Mouse (Mus musculus) hindbrain, embryonic 12.5 days (tissue): ENCODE results near the gene Slc50a1. TPM values are rescaled to one million over a fixed set of nuclear protein-coding genes. Genes with fewer than 3 reads are reported as not detected.

Experiments
- ATAC-seq: fragments of 200-750 bp; cut with Nextera tagmentation; 2 replicates; pipeline ENCODE4 v1.8.0; 2017; ENCODE audit warnings: moderate TSS enrichment; ENCODE audit not compliant: low FRiP score
- H3K27ac ChIP-seq: fragments of 300-500 bp; sonication (generic); 2 replicates; pipeline ENCODE4 v1.5.1; 2016; ENCODE audit warnings: mild to moderate bottlenecking
- H3K27me3 ChIP-seq: fragments of 300-500 bp; sonication (generic); 2 replicates; pipeline ENCODE4 v1.6.1; 2016; ENCODE audit warnings: mild to moderate bottlenecking
- H3K36me3 ChIP-seq: fragments of 300-500 bp; sonication (generic); 2 replicates; pipeline ENCODE4 v1.6.1; 2016; ENCODE audit warnings: mild to moderate bottlenecking
- H3K4me1 ChIP-seq: fragments of 300-500 bp; sonication (generic); 2 replicates; pipeline ENCODE4 v1.6.1; 2016
- H3K4me2 ChIP-seq: fragments of 300-500 bp; sonication (generic); replicated peaks from 2 replicates; pipeline ENCODE4 v1.6.1; 2016; ENCODE audit warnings: mild to moderate bottlenecking
- H3K4me3 ChIP-seq: fragments of 300-500 bp; sonication (generic); 2 replicates; pipeline ENCODE4 v1.5.1; 2016; ENCODE audit warnings: mild to moderate bottlenecking
- H3K9ac ChIP-seq: fragments of 300-500 bp; sonication (generic); 2 replicates; pipeline ENCODE4 v1.6.1; 2016; ENCODE audit warnings: mild to moderate bottlenecking, moderate library complexity
- H3K9me3 ChIP-seq: fragments of 300-500 bp; sonication (generic); replicated peaks from 2 replicates; pipeline ENCODE4 v1.6.1; 2016; ENCODE audit warnings: mild to moderate bottlenecking
- WGBS: fragments of 180-500 bp; shearing (Covaris S2); methylation state at CpG from one replicate; pipeline ENCODE4 v1.1.7; 2016; 5-methylcytosine and 5-hydroxymethylcytosine counted together
- polyA plus RNA-seq: library from polyadenylated mRNA; unstranded; fragments of >200 nt; fragmentation: Nextera tagmentation; extraction: Ambion mirVana; gene quantifications from 2 replicates; pipeline ENCODE4 v1.2.1, GENCODE M21; 2016

Slc50a1 gene
- polyA plus RNA-seq, 1 experiment from 2014 or later, result 44.9 TPM

DNA sequence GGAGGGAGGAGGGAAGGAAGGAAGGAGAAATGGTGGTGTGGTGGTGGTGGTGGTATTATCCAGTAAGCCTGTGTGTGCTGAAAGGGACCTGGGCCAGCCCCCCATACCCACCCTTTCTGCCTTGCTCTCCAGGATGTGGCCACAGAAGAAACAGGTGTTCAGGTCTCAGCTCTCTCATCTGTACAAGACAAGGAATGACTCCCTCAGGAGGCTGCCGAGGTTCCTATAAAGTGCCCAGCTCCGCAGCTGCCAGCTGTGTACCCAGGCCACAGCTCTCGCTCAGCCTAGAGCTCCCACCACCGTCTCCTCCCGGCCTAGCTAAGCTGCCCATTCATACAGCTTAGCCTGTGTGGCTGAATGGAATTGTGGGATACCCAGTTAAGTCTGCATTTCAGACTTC is 21.9 kb upstream of the Slc50a1 start:
- Histone ChIP-seq H3K27ac (no peak overlapping the region), H3K9me3 (no peaks in the 10 kb centered on the region), H3K4me1 (peaks cover 2% of the 10 kb centered on the region; the same call in 1 of the 2 replicates), H3K36me3 (no peaks in the 10 kb centered on the region), H3K9ac (no peak overlapping the region), H3K27me3 (no peaks in the 10 kb centered on the region), H3K4me3 (no peak overlapping the region), H3K4me2 (no peak overlapping the region)
- no peak for ATAC-seq
- 83% methylated on average over 5 of the region's 5 CpGs for WGBS

DNA sequence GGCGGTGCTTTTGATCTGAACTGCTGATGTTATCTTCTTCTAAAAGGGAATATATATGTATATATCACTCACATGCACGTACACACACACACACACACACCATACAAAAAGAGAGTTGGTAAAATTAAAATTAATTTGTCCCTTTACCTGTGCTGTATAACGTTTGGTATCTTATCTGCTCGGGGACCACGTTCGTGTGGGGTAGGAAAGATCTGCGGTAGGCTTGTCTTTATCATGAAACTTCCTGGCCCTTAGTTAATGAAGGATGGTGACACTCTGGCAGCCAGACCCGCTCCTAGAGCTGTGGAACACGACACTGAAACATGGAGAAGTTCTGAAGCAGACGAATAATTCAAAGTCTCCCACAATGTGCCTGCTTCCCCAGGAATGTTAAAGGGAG is 21.5 kb upstream of the Slc50a1 start:
- Histone ChIP-seq H3K4me1 (peaks cover 2% of the 10 kb centered on the region; the same call in 1 of the 2 replicates), H3K4me2 (no peak overlapping the region), H3K9me3 (no peaks in the 10 kb centered on the region), H3K4me3 (no peak overlapping the region), H3K9ac (no peak overlapping the region), H3K27me3 (no peaks in the 10 kb centered on the region), H3K27ac (no peak overlapping the region), H3K36me3 (no peaks in the 10 kb centered on the region)
- ATAC-seq, result no peak
- 80% methylated on average over 10 of the region's 10 CpGs for WGBS

DNA sequence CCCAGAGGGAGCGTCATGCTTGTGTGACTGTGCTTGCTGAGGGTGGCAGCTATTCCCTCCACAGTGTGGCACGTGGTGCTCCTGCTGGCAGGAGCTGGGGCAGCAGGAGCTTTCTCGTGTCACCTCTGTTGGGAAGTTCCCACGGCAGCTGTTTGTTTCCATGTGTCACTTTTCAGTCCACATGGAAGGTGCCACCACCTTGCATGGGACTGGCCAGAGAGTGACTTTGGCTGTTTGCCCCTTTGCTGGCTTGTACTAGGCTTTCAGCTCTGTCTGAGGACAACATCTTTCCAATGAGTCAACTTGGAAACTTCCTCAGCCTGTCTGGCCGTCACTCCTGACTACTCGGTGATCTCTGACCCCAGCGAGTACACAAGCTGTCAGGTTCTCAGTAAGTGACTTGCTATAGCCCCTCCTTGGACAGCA is 18.1 kb upstream of the Slc50a1 start:
- H3K36me3 ChIP-seq, result no peaks in the 10 kb centered on the region
- no peak for ATAC-seq

DNA sequence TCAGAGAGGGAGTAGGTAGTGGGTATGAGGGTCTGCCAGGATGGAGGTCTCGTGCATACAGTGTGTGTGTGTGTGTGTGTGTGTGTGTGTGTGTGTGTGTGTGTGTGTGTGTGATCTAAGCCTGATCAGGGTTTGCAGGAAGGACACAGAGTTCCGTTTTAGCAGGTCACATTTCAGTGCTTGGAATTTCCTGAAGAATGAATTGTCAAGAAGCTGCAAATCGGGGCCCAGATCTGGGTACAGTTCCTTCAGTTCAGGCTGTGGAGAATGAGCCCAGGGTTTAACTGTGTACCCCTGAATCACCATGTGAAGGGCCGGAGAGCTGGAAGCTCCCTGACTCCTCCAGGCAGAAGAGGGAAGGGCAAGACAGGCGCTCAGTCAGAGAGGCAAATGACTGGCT is 16.9 kb upstream of the Slc50a1 start:
- no peak overlapping the region for H3K4me2 ChIP-seq
- no peak overlapping the region for H3K27ac ChIP-seq
- no peaks in the 10 kb centered on the region for H3K9me3 ChIP-seq
- no peak overlapping the region for H3K9ac ChIP-seq
- no peak overlapping the region for H3K4me3 ChIP-seq
- 60% methylated on average over 5 of the region's 5 CpGs for WGBS
- H3K36me3 ChIP-seq, result no peaks in the 10 kb centered on the region
- H3K27me3 ChIP-seq, result peaks cover 3% of the 10 kb centered on the region; the same call in 1 of the 2 replicates
- H3K4me1 ChIP-seq, result peaks cover 4% of the 10 kb centered on the region
- ATAC-seq, result no peak

More for the DNA sequence above, 18.1 kb upstream of the Slc50a1 start:
- Histone ChIP-seq H3K27ac (no peak overlapping the region), H3K4me3 (no peak overlapping the region), H3K4me1 (peaks cover 4% of the 10 kb centered on the region), H3K9me3 (no peaks in the 10 kb centered on the region), H3K4me2 (no peak overlapping the region), H3K9ac (no peak overlapping the region), H3K27me3 (0 out of 2 replicates have a peak, but pooled peaks cover 3% of the 10 kb centered on the region)
- WGBS, result 52% methylated on average over 7 of the region's 7 CpGs

DNA sequence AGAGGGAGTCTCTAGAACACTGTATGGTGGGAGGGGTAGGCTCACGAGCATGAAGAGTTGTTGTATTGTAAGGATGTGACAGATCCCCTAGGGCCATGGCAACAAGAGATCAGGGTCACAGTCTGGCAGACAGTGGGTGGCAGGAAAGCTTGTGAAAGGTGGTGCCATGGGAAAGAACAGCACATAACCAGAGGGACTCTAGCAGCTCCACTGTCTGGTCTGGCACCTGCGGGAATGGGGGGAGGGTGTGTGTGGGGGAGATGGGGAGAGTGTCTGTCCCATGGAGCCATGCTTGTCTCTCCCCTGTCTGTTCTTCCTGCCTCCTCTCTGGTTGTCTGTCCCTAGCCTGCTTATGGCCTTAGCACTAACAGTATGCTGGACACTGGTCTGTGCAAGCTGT is 15.2 kb upstream of the Slc50a1 start:
- Histone ChIP-seq H3K4me1 (peaks cover 14% of the 10 kb centered on the region), H3K27me3 (peaks cover 20% of the 10 kb centered on the region), H3K4me3 (no peak overlapping the region), H3K9ac (no peak overlapping the region), H3K27ac (no peak overlapping the region), H3K4me2 (no peak overlapping the region), H3K36me3 (no peaks in the 10 kb centered on the region), H3K9me3 (no peaks in the 10 kb centered on the region)
- ATAC-seq, result no peak
- WGBS, result 27% methylated on average over 2 of the region's 2 CpGs

DNA sequence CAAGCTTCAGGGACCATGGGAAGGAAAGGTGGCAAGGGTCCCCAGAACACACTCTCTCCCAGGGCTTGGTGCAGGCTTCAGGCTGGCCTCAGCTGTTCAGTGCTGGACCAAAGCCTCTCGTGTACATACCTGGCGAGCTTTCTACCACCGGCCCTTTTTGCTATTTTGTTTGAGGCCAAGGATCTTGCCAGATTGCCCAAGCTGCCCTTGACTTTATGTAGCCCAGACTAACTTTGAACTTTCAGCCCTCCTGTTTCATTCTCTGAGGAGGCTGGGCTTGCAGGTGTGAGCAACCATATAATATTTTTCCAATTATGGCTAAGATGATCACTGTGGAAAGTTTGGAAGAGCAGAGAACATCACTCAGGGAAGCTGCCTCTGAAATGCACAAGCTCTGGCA is 13.9 kb upstream of the Slc50a1 start:
- no peak overlapping the region for H3K27ac ChIP-seq
- peaks cover 28% of the 10 kb centered on the region for H3K27me3 ChIP-seq
- no peaks in the 10 kb centered on the region for H3K36me3 ChIP-seq
- ATAC-seq, result no peak
- no peaks in the 10 kb centered on the region for H3K9me3 ChIP-seq
- WGBS, result 90% methylated on average over 3 of the region's 3 CpGs
- peaks cover 27% of the 10 kb centered on the region for H3K4me1 ChIP-seq
- no peak overlapping the region for H3K9ac ChIP-seq
- no peak overlapping the region for H3K4me3 ChIP-seq
- no peak overlapping the region for H3K4me2 ChIP-seq

DNA sequence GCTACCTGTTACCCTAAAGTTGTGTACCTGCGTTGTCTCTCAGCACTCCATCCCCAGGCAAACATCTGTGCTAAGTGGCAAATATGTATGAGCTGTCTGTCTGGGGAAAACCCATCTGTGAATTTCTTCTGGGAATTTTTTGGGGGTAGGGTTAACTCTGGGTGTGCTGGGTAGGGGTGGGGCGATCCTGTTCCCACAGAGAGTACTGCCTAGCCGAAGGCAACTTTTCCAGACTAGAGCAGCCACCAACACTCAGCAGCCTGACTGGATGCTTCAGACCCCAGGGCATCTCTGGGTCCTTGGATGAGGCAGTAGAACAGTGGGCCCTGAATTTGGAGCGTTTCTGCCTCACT is 11.9 kb upstream of the Slc50a1 start:
- H3K4me3 ChIP-seq, result no peak overlapping the region
- no peaks in the 10 kb centered on the region for H3K9me3 ChIP-seq
- ATAC-seq, result no peak
- no peak overlapping the region for H3K9ac ChIP-seq
- 26% methylated on average over 4 of the region's 4 CpGs for WGBS
- peaks cover 37% of the 10 kb centered on the region for H3K4me1 ChIP-seq
- no peak overlapping the region for H3K27ac ChIP-seq
- H3K4me2 ChIP-seq, result no peak overlapping the region
- H3K27me3 ChIP-seq, result peaks cover 48% of the 10 kb centered on the region
- no peaks in the 10 kb centered on the region for H3K36me3 ChIP-seq

DNA sequence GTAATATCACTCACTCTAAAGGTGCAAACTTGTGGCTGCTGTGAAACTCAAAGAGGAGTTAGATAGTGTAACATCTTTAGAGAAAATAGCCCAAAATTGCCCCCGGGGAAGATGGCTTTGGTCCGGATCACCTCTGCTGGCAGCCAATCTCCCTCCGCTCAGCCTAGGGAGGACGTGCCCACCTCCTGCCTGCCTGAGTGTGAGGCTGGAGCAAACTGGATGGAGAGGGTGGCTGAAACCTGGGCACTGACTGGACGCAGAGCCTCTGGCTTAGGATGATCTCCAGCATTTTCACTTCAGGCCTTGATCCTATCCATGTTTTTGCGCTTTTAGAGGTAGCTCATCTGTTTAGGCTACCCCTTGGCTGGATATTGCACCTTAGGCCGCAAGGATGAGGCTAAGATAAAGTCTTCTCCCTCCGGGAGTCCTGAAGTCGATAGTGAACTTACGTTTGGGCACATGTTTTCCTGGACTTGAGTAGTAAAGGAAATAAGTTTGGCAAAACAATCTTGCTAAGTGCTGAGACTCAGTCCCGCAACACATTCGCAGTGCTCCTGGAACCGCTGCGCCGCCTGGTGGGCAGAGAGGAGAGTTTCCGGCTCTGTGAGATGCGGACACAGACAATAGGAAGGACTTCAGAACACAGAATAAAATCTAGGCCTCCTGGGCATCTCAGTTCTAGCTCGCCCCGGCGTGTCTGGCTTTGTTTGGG is 11.4 kb upstream of the Slc50a1 start:
- H3K4me2 ChIP-seq, result peak overlapping the region; percentile 89
- no peaks in the 10 kb centered on the region for H3K9me3 ChIP-seq
- peaks cover 52% of the 10 kb centered on the region for H3K27me3 ChIP-seq
- no peak for ATAC-seq
- no peak overlapping the region for H3K27ac ChIP-seq
- peak overlapping the region; percentile 43 for H3K4me3 ChIP-seq
- H3K36me3 ChIP-seq, result no peaks in the 10 kb centered on the region
- no peak overlapping the region; the same call in 1 of the 2 replicates for H3K9ac ChIP-seq
- 13% methylated on average over 20 of the region's 20 CpGs for WGBS
- peaks cover 40% of the 10 kb centered on the region for H3K4me1 ChIP-seq

DNA sequence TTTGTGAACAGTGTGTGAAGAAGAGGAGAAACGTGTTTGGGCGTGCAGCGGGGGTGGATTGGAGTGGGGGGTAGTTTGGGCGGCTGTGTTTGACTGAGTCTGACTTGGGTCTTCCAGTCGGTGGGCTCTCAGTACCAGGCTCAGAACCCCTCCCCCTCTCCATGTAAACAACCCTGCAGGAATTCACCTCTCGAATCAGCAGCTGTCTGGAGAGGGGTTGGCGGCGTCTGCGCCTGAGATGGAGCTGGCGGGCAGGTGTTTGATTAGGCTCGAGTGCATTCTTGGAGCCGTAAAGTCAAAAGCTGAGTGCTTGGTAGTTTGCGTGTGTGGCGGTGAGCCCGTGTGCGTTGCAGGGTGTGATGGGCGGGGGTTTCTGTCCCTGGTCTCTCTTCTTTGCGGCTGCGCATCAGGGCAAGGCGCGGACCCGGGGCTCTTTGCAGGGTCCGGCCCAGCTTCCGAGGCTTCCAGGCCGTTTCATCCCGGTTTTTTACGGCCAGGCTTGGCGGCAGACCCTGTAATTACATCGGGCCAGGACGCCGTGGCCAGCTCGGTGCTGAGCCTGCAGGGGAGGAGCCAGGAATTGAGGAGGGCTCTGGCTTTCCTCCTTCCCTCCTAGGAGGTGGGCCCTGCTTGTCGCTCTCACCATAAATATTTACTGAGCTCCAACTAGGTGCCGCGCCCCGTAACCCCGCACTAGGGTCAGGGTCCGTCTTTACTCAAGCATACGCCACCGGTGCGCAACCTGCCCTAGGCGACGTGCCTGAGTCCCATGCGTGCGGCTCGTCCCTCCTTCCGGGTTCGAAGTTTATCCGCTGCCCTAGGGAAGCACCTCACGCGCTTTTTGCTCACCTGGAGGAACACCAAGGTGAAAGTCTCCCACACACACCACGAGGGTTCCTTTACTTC is 10.5 kb upstream of the Slc50a1 start, which contains the start of gene Efna1:
Efna1 (minus strand) TSS at position 537 of the 906 bp plus-strand sequence.
- peak within 1 kb of the TSS; percentile 61 for H3K9ac ChIP-seq
- peak within 1 kb of the TSS; percentile 89 for H3K4me2 ChIP-seq
- H3K27me3 ChIP-seq, result peaks cover 52% of the 10 kb centered on the region
- no peaks in the 10 kb centered on the region for H3K36me3 ChIP-seq
- WGBS, result under 1% methylated on average over 52 of the region's 52 CpGs
- ATAC-seq, result peak; percentile 24; the same call in 1 of the 2 replicates
- no peak within 1 kb of the TSS for H3K27ac ChIP-seq
- H3K4me3 ChIP-seq, result peak within 1 kb of the TSS; percentile 43
- no peaks in the 10 kb centered on the region for H3K9me3 ChIP-seq
- peaks cover 39% of the 10 kb centered on the region for H3K4me1 ChIP-seq

DNA sequence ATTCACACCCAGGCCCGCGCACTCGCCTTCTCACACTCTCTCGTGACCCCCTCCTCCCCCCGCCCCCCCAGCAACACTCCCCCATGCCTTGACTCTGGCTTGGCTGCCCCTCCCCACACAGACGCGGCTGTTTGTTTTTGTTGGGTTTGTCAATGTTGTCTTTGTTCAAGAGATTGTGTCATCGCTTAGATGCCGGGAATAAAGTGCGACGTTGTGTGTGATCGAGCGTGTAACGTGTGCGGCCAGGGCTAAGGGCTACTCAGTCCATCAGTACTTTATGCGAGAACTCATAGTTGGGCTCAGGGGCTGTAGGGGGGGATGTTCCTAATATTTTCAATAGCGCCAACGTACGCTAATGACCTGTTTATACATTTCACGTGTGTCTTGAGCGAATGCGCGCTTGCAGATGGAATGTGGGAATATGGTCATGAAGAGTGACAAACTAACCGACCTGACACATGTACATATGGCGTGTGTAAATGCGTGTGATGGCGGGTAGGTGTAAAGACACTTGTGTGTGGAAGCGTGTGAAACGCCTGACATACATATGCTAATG is 9.8 kb upstream of the Slc50a1 start:
- Histone ChIP-seq H3K4me1 (peaks cover 39% of the 10 kb centered on the region), H3K9me3 (no peaks in the 10 kb centered on the region), H3K27ac (no peak overlapping the region), H3K4me3 (peak overlapping the region; percentile 43), H3K9ac (peak overlapping the region; percentile 61), H3K27me3 (peaks cover 52% of the 10 kb centered on the region), H3K36me3 (no peaks in the 10 kb centered on the region), H3K4me2 (peak overlapping the region; percentile 89)
- under 1% methylated on average over 29 of the region's 29 CpGs for WGBS
- ATAC-seq, result peak; percentile 7

DNA sequence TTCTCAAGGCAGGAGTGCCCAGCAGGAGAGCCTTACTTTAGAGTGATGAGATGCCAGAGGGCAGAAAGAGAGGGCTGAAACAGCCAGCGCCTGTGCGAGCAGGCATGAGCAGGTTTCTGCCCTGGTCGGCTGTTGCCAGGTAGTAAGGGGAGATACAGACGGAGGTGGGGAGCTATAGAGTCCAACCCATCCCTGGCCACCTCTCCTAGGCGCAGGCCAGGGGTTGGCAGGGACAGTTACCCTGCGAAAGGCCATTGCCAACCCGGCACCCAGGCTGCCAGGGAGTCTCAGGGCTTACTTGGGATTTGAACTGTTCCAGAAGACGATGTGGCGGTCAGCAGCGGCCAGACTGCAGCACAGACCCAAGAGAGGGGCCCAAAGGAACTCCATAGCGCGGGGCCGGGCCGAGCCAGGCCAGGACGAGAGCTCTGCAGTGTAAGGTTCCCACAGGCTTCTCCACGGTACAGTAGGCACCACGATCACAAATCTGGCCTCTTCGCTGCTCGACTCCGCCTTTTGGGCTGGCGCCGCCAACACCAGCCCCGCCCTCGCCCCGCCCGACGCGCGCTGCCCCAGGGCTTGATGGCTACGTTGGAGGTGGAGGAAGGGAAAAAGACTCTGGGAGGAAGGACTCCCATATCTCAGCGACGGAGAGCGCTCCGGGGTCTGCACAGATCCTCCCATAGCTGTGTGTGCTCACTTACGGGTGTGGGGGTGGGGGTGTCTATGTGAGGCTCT is 9.0 kb upstream of the Slc50a1 start:
- WGBS, result 2% methylated on average over 35 of the region's 35 CpGs
- Histone ChIP-seq H3K9ac (peak overlapping the region; percentile 61), H3K4me1 (peaks cover 39% of the 10 kb centered on the region), H3K4me3 (peak overlapping the region; percentile 43), H3K27me3 (peaks cover 52% of the 10 kb centered on the region), H3K9me3 (no peaks in the 10 kb centered on the region), H3K27ac (peak overlapping the region; percentile 62), H3K36me3 (no peaks in the 10 kb centered on the region), H3K4me2 (peak overlapping the region; percentile 89)
- ATAC-seq, result peak; percentile 70
